Mouse (Mus musculus) embryonic facial prominence, embryonic 10.5 days (tissue): ENCODE data around the gene Mllt3. TPM values are rescaled to one million over a fixed set of nuclear protein-coding genes. Genes with fewer than 3 reads are reported as not detected.

Experiments used
- DNase-seq: peaks from one replicate; pipeline ENCODE4 v3.0.0-alpha.2; 2017; ENCODE audit warnings: low spot score
- H3K27ac ChIP-seq: fragments of 300-500 bp; sonication (generic); replicated peaks from 2 replicates; pipeline ENCODE4 v1.5.1; 2016; ENCODE audit warnings: mild to moderate bottlenecking
- H3K27me3 ChIP-seq: fragments of 300-500 bp; sonication (generic); replicated peaks from 2 replicates; pipeline ENCODE4 v1.6.1; 2016; ENCODE audit warnings: low read depth, mild to moderate bottlenecking; ENCODE audit not compliant: poor library complexity, severe bottlenecking
- H3K36me3 ChIP-seq: fragments of 300-500 bp; sonication (generic); replicated peaks from 2 replicates; pipeline ENCODE4 v1.6.1; 2016; ENCODE audit warnings: mild to moderate bottlenecking, moderate library complexity
- H3K4me1 ChIP-seq: fragments of 300-500 bp; sonication (generic); 2 replicates; pipeline ENCODE4 v1.6.1; 2016
- H3K4me3 ChIP-seq: fragments of 300-500 bp; sonication (generic); 2 replicates; pipeline ENCODE4 v1.5.1; 2016; ENCODE audit warnings: mild to moderate bottlenecking, moderate library complexity
- H3K9me3 ChIP-seq: fragments of 300-500 bp; sonication (generic); 2 replicates; pipeline ENCODE4 v1.6.1; 2016; ENCODE audit warnings: mild to moderate bottlenecking
- WGBS: fragments of 180-500 bp; shearing (Covaris S2); methylation state at CpG from one replicate; pipeline ENCODE4 v1.1.7; 2016; 5-methylcytosine and 5-hydroxymethylcytosine counted together
- polyA plus RNA-seq: library from polyadenylated mRNA; unstranded; fragments of >200 nt; fragmentation: Nextera tagmentation; extraction: Ambion mirVana; gene quantifications from 2 replicates; pipeline ENCODE4 v1.2.1, GENCODE M21; 2016

Mllt3 gene
- polyA plus RNA-seq, 1 experiment from 2014 or later: 55.4 TPM

- peaks cover 16% of the 10 kb centered on the region for H3K4me1 ChIP-seq
- H3K27me3 ChIP-seq: no peaks in the 10 kb centered on the region
- no peak for DNase-seq
- no peak overlapping the region for H3K27ac ChIP-seq
- no peaks in the 10 kb centered on the region for H3K9me3 ChIP-seq
- no peaks in the 10 kb centered on the region for H3K36me3 ChIP-seq
- WGBS: 87% methylated on average over 2 of the region's 2 CpGs
- no peak overlapping the region for H3K4me3 ChIP-seq
Measured at GRCm38 (mm10) chr4:87799418-87799817, 233.7 kb downstream of the Mllt3 start.

- Histone ChIP-seq H3K4me3 (no peak overlapping the region), H3K27ac (no peak overlapping the region), H3K9me3 (no peaks in the 10 kb centered on the region), H3K36me3 (peaks cover 19% of the 10 kb centered on the region), H3K4me1 (peaks cover 20% of the 10 kb centered on the region), H3K27me3 (no peaks in the 10 kb centered on the region)
- DNase-seq: peak; percentile 49
- 65% methylated on average over 4 of the region's 4 CpGs for WGBS
Measured at GRCm38 (mm10) chr4:87795261-87795660, 237.9 kb downstream of the Mllt3 start.

GRCm38 (mm10) chr4:87794216-87794615 is 238.9 kb downstream of the Mllt3 start:
- WGBS: 69% methylated on average over 3 of the region's 3 CpGs
- H3K4me1 ChIP-seq: peaks cover 20% of the 10 kb centered on the region
- H3K9me3 ChIP-seq: no peaks in the 10 kb centered on the region
- peaks cover 28% of the 10 kb centered on the region for H3K36me3 ChIP-seq
- no peak for DNase-seq
- H3K27me3 ChIP-seq: no peaks in the 10 kb centered on the region
- H3K4me3 ChIP-seq: no peak overlapping the region
- no peak overlapping the region for H3K27ac ChIP-seq

GRCm38 (mm10) chr4:87792511-87792910 is 240.7 kb downstream of the Mllt3 start:
- 68% methylated on average over 5 of the region's 5 CpGs for WGBS
- Histone ChIP-seq H3K4me3 (no peak overlapping the region), H3K27me3 (no peaks in the 10 kb centered on the region), H3K9me3 (no peaks in the 10 kb centered on the region), H3K27ac (no peak overlapping the region), H3K36me3 (peaks cover 40% of the 10 kb centered on the region), H3K4me1 (peaks cover 20% of the 10 kb centered on the region)
- DNase-seq: no peak

GRCm38 (mm10) chr4:87789446-87789845 is 243.7 kb downstream of the Mllt3 start:
- Histone ChIP-seq H3K9me3 (no peaks in the 10 kb centered on the region), H3K27ac (no peak overlapping the region), H3K27me3 (no peaks in the 10 kb centered on the region), H3K4me1 (peaks cover 19% of the 10 kb centered on the region), H3K36me3 (peaks cover 43% of the 10 kb centered on the region), H3K4me3 (no peak overlapping the region)
- no peak for DNase-seq
- WGBS: 90% methylated on average over 7 of the region's 7 CpGs

GRCm38 (mm10) chr4:87788691-87789090 is 244.5 kb downstream of the Mllt3 start:
- no peaks in the 10 kb centered on the region for H3K9me3 ChIP-seq
- DNase-seq: peak; percentile 37

GRCm38 (mm10) chr4:87785132-87786074 is 247.8 kb downstream of the Mllt3 start:
- peak; percentile 76 for DNase-seq
- 18% methylated on average over 12 of the region's 12 CpGs for WGBS
- H3K4me1 ChIP-seq: peaks cover 15% of the 10 kb centered on the region
- H3K27ac ChIP-seq: peak overlapping the region; percentile 54; the same call in 1 of the 2 replicates
- no peak overlapping the region for H3K4me3 ChIP-seq
- peaks cover 42% of the 10 kb centered on the region for H3K36me3 ChIP-seq
- no peaks in the 10 kb centered on the region for H3K27me3 ChIP-seq
- H3K9me3 ChIP-seq: no peaks in the 10 kb centered on the region

More at GRCm38 (mm10) chr4:87788691-87789090, 244.5 kb downstream of the Mllt3 start:
- Histone ChIP-seq H3K27ac (no peak overlapping the region), H3K4me1 (peaks cover 17% of the 10 kb centered on the region), H3K36me3 (peaks cover 43% of the 10 kb centered on the region), H3K27me3 (no peaks in the 10 kb centered on the region), H3K4me3 (no peak overlapping the region)
- 73% methylated on average over 8 of the region's 8 CpGs for WGBS

- Histone ChIP-seq H3K9me3 (no peaks in the 10 kb centered on the region), H3K27ac (no peak overlapping the region), H3K4me1 (peaks cover 15% of the 10 kb centered on the region), H3K36me3 (peaks cover 33% of the 10 kb centered on the region), H3K4me3 (no peak overlapping the region), H3K27me3 (no peaks in the 10 kb centered on the region)
- WGBS: 86% methylated on average over 2 of the region's 2 CpGs
- no peak for DNase-seq
Measured at GRCm38 (mm10) chr4:87783809-87784208, 249.4 kb downstream of the Mllt3 start.

GRCm38 (mm10) chr4:87781971-87782370 is 251.2 kb downstream of the Mllt3 start:
- no peaks in the 10 kb centered on the region for H3K27me3 ChIP-seq
- peaks cover 28% of the 10 kb centered on the region for H3K36me3 ChIP-seq
- WGBS: 91% methylated on average over 5 of the region's 5 CpGs
- H3K9me3 ChIP-seq: no peaks in the 10 kb centered on the region
- H3K4me3 ChIP-seq: no peak overlapping the region
- no peak for DNase-seq
- H3K4me1 ChIP-seq: peaks cover 15% of the 10 kb centered on the region
- H3K27ac ChIP-seq: no peak overlapping the region

GRCm38 (mm10) chr4:87775721-87776120 is 257.4 kb downstream of the Mllt3 start:
- no peak overlapping the region for H3K27ac ChIP-seq
- WGBS: 94% methylated on average over 2 of the region's 2 CpGs
- no peak for DNase-seq

GRCm38 (mm10) chr4:87774515-87774914 is 258.6 kb downstream of the Mllt3 start:
- DNase-seq: no peak
- Histone ChIP-seq H3K27me3 (no peaks in the 10 kb centered on the region), H3K4me1 (no peaks in the 10 kb centered on the region), H3K4me3 (no peak overlapping the region), H3K9me3 (no peaks in the 10 kb centered on the region), H3K27ac (no peak overlapping the region), H3K36me3 (peaks cover 30% of the 10 kb centered on the region)
- WGBS: 93% methylated on average over 4 of the region's 4 CpGs

More at GRCm38 (mm10) chr4:87775721-87776120, 257.4 kb downstream of the Mllt3 start:
- Histone ChIP-seq H3K4me3 (no peak overlapping the region), H3K36me3 (peaks cover 38% of the 10 kb centered on the region), H3K9me3 (no peaks in the 10 kb centered on the region), H3K4me1 (no peaks in the 10 kb centered on the region), H3K27me3 (no peaks in the 10 kb centered on the region)

GRCm38 (mm10) chr4:87767711-87768561 is 265.2 kb downstream of the Mllt3 start:
- no peaks in the 10 kb centered on the region for H3K9me3 ChIP-seq
- peaks cover 25% of the 10 kb centered on the region for H3K4me1 ChIP-seq
- WGBS: 40% methylated on average over 11 of the region's 11 CpGs
- H3K27me3 ChIP-seq: no peaks in the 10 kb centered on the region
- DNase-seq: peak; percentile 60
- peaks cover 1% of the 10 kb centered on the region; the same call in 1 of the 2 replicates for H3K36me3 ChIP-seq
- peak overlapping the region; percentile 66 for H3K27ac ChIP-seq
- H3K4me3 ChIP-seq: no peak overlapping the region
